Mouse (Mus musculus) kidney, adult 10 weeks (tissue): Measurements from ENCODE around the gene Lnp1. TPM values are rescaled to one million over a fixed set of nuclear protein-coding genes. Genes with fewer than 3 reads are reported as not detected.

ENCODE experiments used
- polyA plus RNA-seq: library from polyadenylated mRNA; stranded (reverse); fragments of 350-450 nt; fragmentation: Illumina TruSeq; extraction: RNeasy Lipid Tissue Mini Kit (QIAGEN cat#74804); gene quantifications from one replicate; pipeline ENCODE4 v1.2.3, GENCODE M21; 2014; ENCODE audit warnings: low read depth, low replicate concordance

Gene Lnp1
- polyA plus RNA-seq = not detected

GRCm38 (mm10) chr16:56928023-56928422 lies at the start of gene Lnp1:
Gene Lnp1 (minus strand): TSS chr16:56928061.

GRCm38 (mm10) chr16:56885824-56886615 lies 41.8 kb downstream of the Lnp1 start, which contains the start of gene Tmem45a:
Gene Tmem45a (minus strand): TSS chr16:56886166.

Other genes starting within 250 kb of the Lnp1 start
- 247 TPM for gene Tfg, start 210.6 kb downstream of the Lnp1 start, polyA plus RNA-seq
- gene Adgrg7, start 132.2 kb downstream of the Lnp1 start, polyA plus RNA-seq = 0.24 TPM
- gene Tmem45a, start 41.9 kb downstream of the Lnp1 start, polyA plus RNA-seq = 10.9 TPM
- not detected for gene Tmem45a2, start 143.3 kb upstream of the Lnp1 start, polyA plus RNA-seq
- gene Tomm70a, start 193.6 kb upstream of the Lnp1 start, polyA plus RNA-seq = 116 TPM
- gene Nit2, start 239.3 kb upstream of the Lnp1 start, polyA plus RNA-seq = 229 TPM